Mouse (Mus musculus) thymus, adult 2 months (tissue): ENCODE results near the gene Skp2. TPM values are rescaled to one million over a fixed set of nuclear protein-coding genes. Genes with fewer than 3 reads are reported as not detected.

Source experiments
- DNase-seq: peaks from one replicate; pipeline ENCODE4 v3.0.0; 2021
- H3K27ac ChIP-seq: fragments of 200-500 bp; 2 replicates; pipeline ENCODE4 v1.5.1; 2012; ENCODE audit warnings: low read length, control low read depth; ENCODE audit not compliant: control insufficient read depth, insufficient read depth
- H3K27me3 ChIP-seq: fragments of 200-500 bp; 2 replicates; pipeline ENCODE4 v1.6.1; 2012; ENCODE audit warnings: mild to moderate bottlenecking, low read length, moderate library complexity, mixed read lengths; ENCODE audit not compliant: control insufficient read depth, insufficient read depth
- H3K36me3 ChIP-seq: fragments of 200-500 bp; 2 replicates; pipeline ENCODE4 v1.6.1; 2012; ENCODE audit warnings: mild to moderate bottlenecking, low read length, moderate library complexity; ENCODE audit not compliant: control insufficient read depth, insufficient read depth
- H3K4me1 ChIP-seq: fragments of 200-500 bp; replicated peaks from 2 replicates; pipeline ENCODE4 v1.6.1; 2012; ENCODE audit warnings: low read length; ENCODE audit not compliant: control insufficient read depth, insufficient read depth
- H3K4me3 ChIP-seq: fragments of 200-500 bp; 2 replicates; pipeline ENCODE4 v1.5.1; 2012; ENCODE audit warnings: mild to moderate bottlenecking, low read length, control low read depth, moderate library complexity; ENCODE audit not compliant: control insufficient read depth, insufficient read depth
- CTCF ChIP-seq: fragments of 200-500 bp; IDR thresholded peaks from 2 replicates; pipeline ENCODE4 v1.5.1; 2012; ENCODE audit warnings: mild to moderate bottlenecking, control low read depth, low read length, moderate library complexity, borderline replicate concordance; ENCODE audit not compliant: control insufficient read depth, poor library complexity, insufficient read depth; ENCODE audit errors: extremely low read depth
- POLR2A ChIP-seq: fragments of 200-500 bp; IDR thresholded peaks from 2 replicates; pipeline ENCODE4 v1.6.1; 2012; ENCODE audit warnings: mild to moderate bottlenecking, low read length, control low read depth, moderate library complexity; ENCODE audit not compliant: control insufficient read depth, poor library complexity, insufficient read depth; ENCODE audit errors: extremely low read depth
- WGBS: fragments of 180-500 bp; shearing (Covaris S2); methylation state at CpG from one replicate; pipeline ENCODE4 v1.1.7; 2018; 5-methylcytosine and 5-hydroxymethylcytosine counted together
- polyA plus RNA-seq: library from polyadenylated mRNA; depleted of rRNA; stranded (reverse); fragments of >200 nt; gene quantifications from 2 replicates; pipeline ENCODE4 v1.2.3, GENCODE M21; 2012

Gene Skp2
- polyA plus RNA-seq, 1 experiment, result 11.5 TPM

DNA sequence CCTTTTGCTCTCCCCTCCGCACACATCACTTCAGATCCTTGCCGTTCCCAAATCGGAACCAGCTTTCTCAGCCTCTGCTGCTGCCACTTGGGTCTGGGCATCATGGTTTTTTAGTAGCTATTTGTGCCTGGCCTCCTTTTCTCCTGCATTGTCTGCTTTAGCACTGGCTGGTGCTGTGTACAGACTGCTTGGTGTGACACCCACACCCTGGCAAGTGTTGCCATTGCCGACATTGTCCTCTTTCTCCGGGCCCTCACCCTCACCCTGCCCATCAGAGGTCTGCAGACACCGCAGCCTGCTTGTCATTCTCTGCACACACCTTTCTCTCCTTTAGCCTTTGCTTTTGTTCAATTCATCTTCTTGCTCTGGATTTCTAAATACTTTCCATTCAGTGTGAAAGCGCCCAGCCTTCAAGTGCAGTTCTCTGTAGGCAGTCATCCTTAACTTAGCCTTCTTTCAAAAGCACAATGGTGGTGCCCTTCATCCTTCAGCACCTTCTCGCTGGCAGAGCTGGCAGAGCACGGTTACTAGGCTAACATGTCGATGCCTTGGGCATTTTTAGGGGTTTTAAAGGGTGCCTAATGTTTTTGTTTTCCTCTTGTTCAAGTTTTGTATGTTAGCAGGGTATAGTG is 54.7 kb downstream of the Skp2 start:
- no peak overlapping the region for H3K27ac ChIP-seq
- WGBS, result 97% methylated on average over 10 of the region's 10 CpGs
- H3K27me3 ChIP-seq, result no peaks in the 10 kb centered on the region
- no peak overlapping the region for H3K4me3 ChIP-seq
- DNase-seq, result no peak
- no peak for TF ChIP-seq POLR2A
- TF ChIP-seq CTCF, result no peak
- no peaks in the 10 kb centered on the region for H3K4me1 ChIP-seq
- H3K36me3 ChIP-seq, result peaks cover 20% of the 10 kb centered on the region

DNA sequence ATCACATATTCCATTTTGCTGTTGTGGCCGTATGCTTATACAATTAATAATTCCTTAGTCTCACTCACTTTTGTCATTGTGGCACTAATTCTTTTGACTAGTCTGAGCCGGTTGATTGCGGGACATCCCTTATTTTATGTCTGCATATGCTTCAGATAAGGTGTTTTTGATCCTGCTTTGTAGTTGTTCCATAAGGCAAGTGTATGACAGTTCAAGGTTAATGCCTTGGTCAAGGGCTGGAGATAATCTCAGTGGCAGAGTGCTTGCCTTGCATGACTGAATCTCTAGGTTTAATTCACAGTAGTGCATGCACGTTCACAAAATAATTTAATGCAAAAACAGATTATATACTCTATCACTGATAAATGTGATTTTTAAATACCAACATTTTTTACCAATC is 58.4 kb downstream of the Skp2 start:
- DNase-seq, result no peak
- Histone ChIP-seq H3K27me3 (no peaks in the 10 kb centered on the region), H3K27ac (no peak overlapping the region), H3K4me3 (no peak overlapping the region), H3K36me3 (peaks cover 28% of the 10 kb centered on the region), H3K4me1 (no peaks in the 10 kb centered on the region)
- WGBS, result 98% methylated on average over 4 of the region's 4 CpGs
- TF ChIP-seq CTCF (no peak), POLR2A (no peak)

DNA sequence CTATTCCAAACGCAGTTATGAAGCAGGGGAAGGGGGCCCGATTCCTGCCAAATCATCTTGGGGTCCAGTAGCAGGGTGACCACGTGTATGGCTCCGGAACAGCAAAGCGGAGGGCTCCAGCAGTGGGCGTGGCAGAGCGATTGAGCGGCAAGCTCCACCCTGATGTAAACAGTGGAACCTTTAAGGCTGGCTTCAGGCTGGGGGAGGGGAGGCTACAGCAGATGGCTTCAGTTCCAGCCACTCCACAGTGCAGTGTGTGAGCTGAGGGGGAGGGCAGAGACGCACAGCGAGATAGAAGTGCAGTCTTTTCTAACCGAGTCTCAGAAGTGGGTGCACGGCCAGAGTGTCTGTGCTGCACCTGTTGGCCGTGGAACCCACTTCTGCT is 60.9 kb downstream of the Skp2 start:
- Histone ChIP-seq H3K4me1 (no peaks in the 10 kb centered on the region), H3K27ac (no peak overlapping the region), H3K36me3 (peaks cover 23% of the 10 kb centered on the region), H3K27me3 (no peaks in the 10 kb centered on the region), H3K4me3 (no peak overlapping the region)
- 93% methylated on average over 13 of the region's 13 CpGs for whole genome bisulfite sequencing
- DNase-seq, result no peak
- TF ChIP-seq CTCF (no peak), POLR2A (no peak)

DNA sequence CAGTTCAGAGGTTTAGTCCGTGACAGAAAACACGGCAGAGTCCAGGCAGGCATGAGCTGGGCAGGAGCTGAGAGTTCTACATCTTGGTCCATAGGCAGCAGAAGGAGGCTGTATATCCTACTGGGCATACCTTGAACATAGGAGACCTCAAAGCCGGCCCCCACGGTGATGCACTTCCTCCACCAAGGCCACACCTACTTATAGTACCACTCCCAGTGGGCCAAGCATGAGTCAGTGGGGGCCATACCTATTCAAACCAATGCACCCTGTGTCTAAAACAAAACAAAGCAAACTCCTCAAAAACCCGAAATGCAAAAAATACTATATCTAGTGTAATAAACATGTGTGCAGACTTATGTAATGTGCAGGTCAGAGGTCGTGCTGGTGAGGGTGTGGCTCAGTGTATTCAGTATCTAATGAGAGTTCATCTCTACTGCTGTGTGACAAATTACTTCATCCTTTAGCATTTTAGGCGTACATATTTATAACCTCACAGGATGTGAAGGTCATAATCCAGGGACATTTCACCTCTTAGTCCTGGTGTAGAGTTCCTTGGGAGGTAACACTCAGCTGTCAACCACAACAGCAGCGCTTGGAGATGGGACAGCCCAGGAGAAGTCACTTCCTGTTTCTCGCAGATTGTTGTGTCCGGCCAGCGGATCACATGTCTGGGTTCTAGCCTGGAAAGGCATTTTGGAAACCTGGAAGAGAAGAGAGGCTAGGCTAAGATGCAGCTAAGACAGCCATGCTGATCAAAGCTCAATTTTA is 61.4 kb downstream of the Skp2 start:
- no peaks in the 10 kb centered on the region for H3K27me3 ChIP-seq
- H3K27ac ChIP-seq, result no peak overlapping the region
- WGBS, result 96% methylated on average over 11 of the region's 11 CpGs
- H3K36me3 ChIP-seq, result peaks cover 23% of the 10 kb centered on the region
- TF ChIP-seq POLR2A (no peak), CTCF (no peak)
- H3K4me3 ChIP-seq, result no peak overlapping the region
- no peaks in the 10 kb centered on the region for H3K4me1 ChIP-seq
- DNase-seq, result no peak

DNA sequence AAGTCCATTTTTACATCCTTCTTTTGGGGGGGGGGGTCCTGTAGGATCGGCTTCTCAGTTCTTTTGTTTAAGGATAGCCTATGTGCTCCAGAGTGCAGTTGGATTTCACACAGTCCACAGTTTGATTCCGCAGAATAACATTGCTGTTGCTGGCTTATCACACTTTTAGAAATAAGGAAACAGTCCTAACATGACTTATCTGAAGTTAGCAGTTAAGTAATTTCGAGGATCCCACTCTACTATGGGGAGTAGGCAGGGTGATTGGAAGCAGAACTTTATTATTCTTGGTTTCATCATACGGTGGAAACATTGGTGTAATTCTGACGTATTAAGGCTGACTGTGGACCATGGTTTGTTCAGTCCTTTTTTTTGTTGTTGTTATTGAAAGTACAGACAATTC is 64.6 kb downstream of the Skp2 start:
- peaks cover 16% of the 10 kb centered on the region for H3K36me3 ChIP-seq
- no peaks in the 10 kb centered on the region for H3K27me3 ChIP-seq
- 97% methylated on average over 5 of the region's 5 CpGs for WGBS

DNA sequence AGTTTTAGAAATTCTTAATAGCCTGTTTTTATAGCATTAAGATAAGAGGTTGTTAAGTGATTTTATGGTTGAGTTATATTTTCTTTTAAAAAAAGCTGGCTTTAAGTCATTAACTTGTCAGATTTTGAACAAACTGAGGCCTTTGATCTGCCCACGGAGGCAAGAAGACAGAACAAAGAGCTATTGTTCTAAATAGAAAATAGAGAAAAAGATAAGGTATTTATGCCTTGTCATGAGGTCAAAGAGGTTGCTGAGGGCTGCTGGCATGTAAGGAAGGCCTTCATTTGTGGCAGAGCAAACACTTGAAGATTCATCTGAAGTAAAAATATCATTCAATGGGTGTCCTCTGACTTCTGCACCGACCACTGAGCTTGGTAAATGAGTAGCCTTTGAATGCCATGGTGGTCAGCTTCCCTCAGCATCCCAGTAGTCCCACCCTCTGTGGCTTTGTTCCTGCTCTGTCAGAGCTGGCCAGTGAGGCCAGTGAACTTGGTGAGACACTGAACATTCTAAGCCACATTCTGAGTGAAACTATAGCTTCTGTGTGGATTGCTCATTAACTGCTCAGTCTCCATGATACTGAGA is 66.0 kb downstream of the Skp2 start:
- Histone ChIP-seq H3K4me3 (no peak overlapping the region), H3K27ac (no peak overlapping the region)
- 68% methylated on average over 2 of the region's 2 CpGs for WGBS

More for the DNA sequence above, 64.6 kb downstream of the Skp2 start:
- Histone ChIP-seq H3K27ac (no peak overlapping the region), H3K4me3 (no peak overlapping the region), H3K4me1 (0 out of 2 replicates have a peak, but pooled peaks cover 3% of the 10 kb centered on the region)
- no peak for DNase-seq
- TF ChIP-seq POLR2A, result no peak
- no peak for TF ChIP-seq CTCF

More for the DNA sequence above, 66.0 kb downstream of the Skp2 start:
- H3K4me1 ChIP-seq, result 0 out of 2 replicates have a peak, but pooled peaks cover 3% of the 10 kb centered on the region
- DNase-seq, result no peak
- peaks cover 16% of the 10 kb centered on the region for H3K36me3 ChIP-seq
- TF ChIP-seq CTCF (no peak), POLR2A (no peak)
- no peaks in the 10 kb centered on the region for H3K27me3 ChIP-seq
